Mouse (Mus musculus) lung, adult 2 months (tissue): ENCODE results near the gene Smad1. TPM values are rescaled to one million over a fixed set of nuclear protein-coding genes. Genes with fewer than 3 reads are reported as not detected.

ENCODE experiments used
- DNase-seq: peaks from one replicate; pipeline ENCODE4 v3.0.0; 2022
- H3K4me1 ChIP-seq: fragments of 200-500 bp; 2 replicates; pipeline ENCODE4 v1.6.1; 2011; ENCODE audit warnings: low read length; ENCODE audit not compliant: control insufficient read depth, insufficient read depth
- H3K4me3 ChIP-seq: fragments of 200-500 bp; replicated peaks from 2 replicates; pipeline ENCODE3; 2011; ENCODE audit warnings: low read depth, mild to moderate bottlenecking, control low read depth, low read length; ENCODE audit errors: extremely low read depth
- CTCF ChIP-seq: fragments of 200-500 bp; IDR thresholded peaks from 2 replicates; pipeline ENCODE4 v1.5.1; 2011; ENCODE audit warnings: mild to moderate bottlenecking, low read length, control low read depth; ENCODE audit not compliant: insufficient read depth
- POLR2A ChIP-seq: fragments of 200-500 bp; IDR thresholded peaks from 2 replicates; pipeline ENCODE4 v1.6.1; 2011; ENCODE audit warnings: low read depth, mild to moderate bottlenecking, control low read depth, low read length, borderline replicate concordance; ENCODE audit errors: extremely low read depth
- WGBS: fragments of 180-500 bp; shearing (Covaris S2); methylation state at CpG from one replicate; pipeline ENCODE4 v1.1.7; 2018; 5-methylcytosine and 5-hydroxymethylcytosine counted together
- polyA plus RNA-seq: library from polyadenylated mRNA; depleted of rRNA; stranded (reverse); fragments of >200 nt; gene quantifications from 2 replicates; pipeline ENCODE4 v1.2.3, GENCODE M21; 2012; rRNA removed

The Smad1 gene
- polyA plus RNA-seq, 1 experiment = 35.0 TPM

GRCm38 (mm10) chr8:79295276-79296105 is 103.8 kb downstream of the Smad1 start:
- Histone ChIP-seq H3K4me3 (peak overlapping the region; percentile 77), H3K4me1 (peaks cover 7% of the 10 kb centered on the region)
- TF ChIP-seq CTCF (no peak), POLR2A (no peak)
- DNase-seq = no peak
- 14% methylated on average over 18 of the region's 18 CpGs for WGBS

- Histone ChIP-seq H3K4me1 (peaks cover 7% of the 10 kb centered on the region), H3K4me3 (peak within 1 kb of the TSS; percentile 77)
- WGBS = under 1% methylated on average over 74 of the region's 74 CpGs
- TF ChIP-seq POLR2A (peak; percentile 87), CTCF (no peak)
- DNase-seq = peak; percentile 96
Observed at GRCm38 (mm10) chr8:79294610-79295275, 104.6 kb downstream of the Smad1 start, which contains the start of gene Mmaa. Gene Mmaa (minus strand): TSS chr8:79294937.

- TF ChIP-seq POLR2A (no peak), CTCF (no peak)
- Histone ChIP-seq H3K4me3 (peak overlapping the region; percentile 66), H3K4me1 (peaks cover 10% of the 10 kb centered on the region)
- 35% methylated on average over 3 of the region's 3 CpGs for WGBS
- no peak for DNase-seq
Observed at GRCm38 (mm10) chr8:79293841-79294240, 105.5 kb downstream of the Smad1 start.

GRCm38 (mm10) chr8:79292712-79293264 is 106.5 kb downstream of the Smad1 start:
- no peak overlapping the region for H3K4me3 ChIP-seq
- 62% methylated on average over 3 of the region's 3 CpGs for WGBS
- H3K4me1 ChIP-seq = peaks cover 10% of the 10 kb centered on the region
- TF ChIP-seq POLR2A (no peak), CTCF (no peak)
- DNase-seq = no peak

- WGBS = 60% methylated on average over 5 of the region's 5 CpGs
- DNase-seq = no peak
- Histone ChIP-seq H3K4me1 (peaks cover 10% of the 10 kb centered on the region), H3K4me3 (no peak overlapping the region)
- TF ChIP-seq CTCF (no peak), POLR2A (no peak)
Observed at GRCm38 (mm10) chr8:79289592-79289991, 109.7 kb downstream of the Smad1 start.

GRCm38 (mm10) chr8:79288681-79289080 is 110.6 kb downstream of the Smad1 start:
- DNase-seq = no peak
- 58% methylated on average over 2 of the region's 2 CpGs for WGBS
- H3K4me3 ChIP-seq = no peak overlapping the region
- TF ChIP-seq CTCF (no peak), POLR2A (no peak)
- H3K4me1 ChIP-seq = peaks cover 8% of the 10 kb centered on the region

Other genes starting within 250 kb of the Smad1 start
- not detected in 2 replicates for gene 1700011L22Rik, start 150.9 kb downstream of the Smad1 start, polyA plus RNA-seq
- 2.9 and 6.4 TPM in 2 replicates for gene Mmaa, start 104.6 kb downstream of the Smad1 start, polyA plus RNA-seq
- gene Otud4, start 240.1 kb upstream of the Smad1 start, polyA plus RNA-seq = 23.1 and 28.0 TPM in 2 replicates